Mouse (Mus musculus): ENCODE measurements around the gene Smim10l2a.
A peak's percentile ranks its signal among the peaks of the same experiment; 100 is the strongest.

DNA sequence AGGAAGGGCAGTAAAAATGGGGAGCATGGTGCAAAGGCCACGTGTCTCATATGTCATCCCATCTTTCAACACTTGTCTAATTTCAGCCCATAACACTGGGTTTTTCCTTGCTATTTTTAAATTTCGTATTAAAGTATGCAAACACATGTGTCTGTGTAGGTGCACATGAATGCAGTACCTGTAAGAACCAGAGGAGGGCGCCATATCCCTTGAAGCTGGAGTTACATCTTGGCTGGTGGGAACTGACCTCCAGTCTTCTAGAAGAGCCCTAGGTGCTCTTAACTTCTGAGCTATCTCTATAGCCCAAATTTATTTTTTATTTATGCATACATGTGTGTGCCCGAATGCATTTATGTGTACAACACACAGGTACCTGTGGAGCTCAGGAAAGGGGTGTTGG, 43.2 kb downstream of the Smim10l2a start:
- TF ChIP-seq ETS1 (IDR thresholded peaks at IDR 0.05; ENCODE audit: low read depth, low read length) (no peak), MYC (IDR thresholded peaks at IDR 0.05; ENCODE audit: low read depth, low read length) (no peak), EP300 (IDR thresholded peaks at IDR 0.05; ENCODE audit: low read depth in 1 of 2, low read length in 2 of 2) (no peak), TAL1 (IDR thresholded peaks at IDR 0.05; ENCODE audit: low read length) (no peak), E2F4 (IDR thresholded peaks at IDR 0.05; ENCODE audit: borderline replicate concordance, low read depth, low read length) (no peak), MEF2A (IDR thresholded peaks at IDR 0.05; ENCODE audit: extremely low read depth, insufficient replicate concordance, low read depth, low read length, poor library complexity, severe bottlenecking) (no peak), NELFE (IDR thresholded peaks at IDR 0.05; ENCODE audit: low read depth, low read length) (no peak), ZC3H11A (IDR thresholded peaks at IDR 0.05; ENCODE audit: low read depth, low read length) (no peak), POLR2AphosphoS2 (IDR thresholded peaks at IDR 0.05; ENCODE audit: low read length) (no peak), CTCF (IDR thresholded peaks at IDR 0.05 in 2 of 3, conservative IDR thresholded peaks at IDR 0.05 in 1 of 3; ENCODE audit: control insufficient read depth in 1 of 3, insufficient read depth in 1 of 3, low read depth in 2 of 3, low read length in 3 of 3, poor library complexity in 1 of 3, severe bottlenecking in 1 of 3) (peak; percentile 39 to 68 (median 48)), POLR2A (IDR thresholded peaks at IDR 0.05; ENCODE audit: control insufficient read depth in 1 of 2, insufficient read depth in 1 of 2, low read depth in 1 of 2, low read length in 2 of 2, poor library complexity in 1 of 2) (no peak), MAZ (IDR thresholded peaks at IDR 0.05; ENCODE audit: low read depth, low read length) (no peak), HCFC1 (IDR thresholded peaks at IDR 0.05; ENCODE audit: low read depth, low read length) (no peak)
